Mouse (Mus musculus) heart, adult 2 months (tissue): Measurements from ENCODE around the gene Ntrk2.

Experiments
- CTCF ChIP-seq: fragments of 200-600 bp; IDR thresholded peaks from 2 replicates; pipeline ENCODE4 v1.8.1; 2022; ENCODE audit warnings: antibody characterized with exemption, mild to moderate bottlenecking, moderate library complexity
- EP300 ChIP-seq: fragments of 200-500 bp; IDR thresholded peaks from 2 replicates; pipeline ENCODE4 v1.6.1; 2011; ENCODE audit warnings: low read depth, low read length, control low read depth; ENCODE audit not compliant: insufficient read depth
- POLR2A ChIP-seq: fragments of 200-500 bp; IDR thresholded peaks from 2 replicates; pipeline ENCODE4 v1.6.1; 2011; ENCODE audit warnings: mild to moderate bottlenecking, low read depth, low read length, control low read depth; ENCODE audit not compliant: insufficient read depth

DNA sequence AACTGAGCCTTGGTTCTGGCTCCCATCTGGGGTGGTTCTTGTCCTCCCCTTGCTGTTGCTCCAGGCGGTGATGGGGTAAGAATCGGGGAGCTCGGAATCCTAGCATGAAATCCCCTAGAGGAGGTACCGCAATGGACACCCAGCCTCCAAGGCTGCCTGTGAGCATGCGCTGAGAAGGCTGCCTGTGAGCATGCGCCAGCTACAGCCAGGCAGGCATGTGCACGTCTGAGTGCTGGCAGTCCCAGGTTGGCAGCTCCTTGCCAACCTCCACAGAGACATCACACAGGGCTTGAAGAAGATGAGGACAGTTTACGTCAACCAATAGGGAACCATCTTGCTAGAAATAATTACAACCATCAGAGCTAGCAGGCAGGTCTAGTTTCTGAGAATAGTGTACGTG is 37.5 kb downstream of the Ntrk2 start:
- TF ChIP-seq EP300 (no peak), CTCF (no peak), POLR2A (no peak)
